30 mouse cellular contexts compared by ENCODE assay signal in the genomic region with DNA sequence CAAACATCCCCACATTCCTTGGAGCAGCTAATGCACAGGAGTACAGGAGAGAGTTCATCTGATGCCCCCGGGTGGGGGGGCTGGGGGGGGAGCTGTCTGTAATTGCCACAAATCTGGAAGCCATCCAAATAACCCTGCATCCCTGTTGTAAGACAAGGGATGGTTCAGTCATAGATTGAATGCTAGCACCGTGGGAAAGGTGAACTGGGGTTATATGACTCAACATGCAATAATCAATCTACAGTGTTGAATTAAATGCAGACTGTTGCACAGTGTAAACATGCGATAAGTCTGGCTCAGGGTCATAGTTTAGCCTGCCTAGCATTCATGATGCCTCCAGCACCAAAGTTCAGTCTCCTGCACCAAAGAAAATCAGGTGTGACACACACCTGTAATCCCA.
DNase-seq lines count a peak whose midpoint lies in the region; ATAC-seq and TF ChIP-seq lines count a peak whose summit lies in the region.
"Had no signal": no experiment of that assay in that cellular context is flagged by ENCODE, and none has a peak within 500 bp of the region (broad histone marks: within the 10 kb centered on the region; RNA-seq: fewer than 3 reads in every experiment).

No protein-coding gene starts in this region.

- no peak overlapping the region for H3K9ac ChIP-seq in liver, adult 2 months (ENCODE audit: low read depth, low read length)
- no peak overlapping the region for H3K9ac ChIP-seq in liver, embryonic 11.5 days (ENCODE audit: low read depth, low read length)
- H3K9ac ChIP-seq in intestine, embryonic 16.5 days (ENCODE audit: low read depth, low read length) = no peak overlapping the region
- H3K9ac ChIP-seq in stomach, embryonic 16.5 days (ENCODE audit: low read length) = no peak overlapping the region
- H3K9ac ChIP-seq: embryonic facial prominence, embryonic 13.5 days; heart, embryonic 12.5 days; hindbrain, embryonic 15.5 days; lung, embryonic 15.5 days; midbrain, embryonic 15.5 days had no signal

- no peak overlapping the region for H3K4me3 ChIP-seq in liver, adult 2 months (ENCODE audit: insufficient read depth, low read depth, low read length)
- no peak overlapping the region for H3K4me3 ChIP-seq in liver, embryonic 11.5 days (ENCODE audit: low read depth, low read length)
- H3K4me3 ChIP-seq in intestine, embryonic 16.5 days (ENCODE audit: low read length) = no peak overlapping the region
- no peak overlapping the region for H3K4me3 ChIP-seq in stomach, embryonic 16.5 days (replicated peaks; ENCODE audit: low read length)
- H3K4me3 ChIP-seq: embryonic facial prominence, embryonic 13.5 days; erythroblast, embryonic 14.5 days; heart, embryonic 12.5 days; hindbrain, embryonic 15.5 days; lung, embryonic 15.5 days; midbrain, embryonic 10.5 days; midbrain, embryonic 15.5 days had no signal

- H3K79me2 ChIP-seq in liver, adult 2 months (ENCODE audit: control insufficient read depth, insufficient read depth, low read length) = no peaks in the 10 kb centered on the region

- no peak for ATAC-seq in liver, embryonic 11.5 days (replicated peaks; ENCODE audit: low FRiP score)
- ATAC-seq in intestine, embryonic 16.5 days = peak; percentile 72; the same call in 1 of the 2 replicates
- ATAC-seq in stomach, embryonic 16.5 days (ENCODE audit: insufficient read depth, low FRiP score) = peak; percentile 69; the same call in 1 of the 2 replicates
- ATAC-seq: activated CD4-positive, CD25-positive, alpha-beta regulatory T cell, adult 4 months; inflammation-experienced regulatory T-cells, adult 6 months; midbrain, embryonic 15.5 days had no signal

- H3K36me3 ChIP-seq in liver, adult 2 months (ENCODE audit: control insufficient read depth, insufficient read depth, low read length) = no peaks in the 10 kb centered on the region
- H3K36me3 ChIP-seq in liver, embryonic 11.5 days (ENCODE audit: control insufficient read depth, insufficient read depth, low read length) = no peaks in the 10 kb centered on the region
- no peaks in the 10 kb centered on the region for H3K36me3 ChIP-seq in intestine, embryonic 16.5 days (ENCODE audit: control insufficient read depth, insufficient read depth, low read length)
- H3K36me3 ChIP-seq in stomach, embryonic 16.5 days (ENCODE audit: control insufficient read depth, insufficient read depth, low read length) = no peaks in the 10 kb centered on the region
- H3K36me3 ChIP-seq: embryonic facial prominence, embryonic 13.5 days; heart, embryonic 12.5 days; hindbrain, embryonic 15.5 days; lung, embryonic 15.5 days; midbrain, embryonic 10.5 days; midbrain, embryonic 15.5 days had no signal

- no peak overlapping the region for H3K27ac ChIP-seq in liver, adult 2 months (replicated peaks; ENCODE audit: insufficient read depth, low read depth, low read length)
- no peak overlapping the region for H3K27ac ChIP-seq in liver, embryonic 11.5 days (ENCODE audit: low read depth, low read length)
- no peak overlapping the region for H3K27ac ChIP-seq in intestine, embryonic 16.5 days (ENCODE audit: low read length)
- no peak overlapping the region for H3K27ac ChIP-seq in stomach, embryonic 16.5 days (ENCODE audit: low read length)
- H3K27ac ChIP-seq: embryonic facial prominence, embryonic 13.5 days; hindbrain, embryonic 15.5 days; kidney, postnatal 0 days; lung, embryonic 15.5 days; midbrain, embryonic 10.5 days; midbrain, embryonic 15.5 days had no signal

- DNase-seq in embryo, embryonic 11 days = peak; percentile 14
- DNase-seq in embryo, embryonic 10.5 days (ENCODE audit: low spot score) = no peak
- peak; percentile 12 for DNase-seq in liver, adult 2 months (ENCODE audit: extremely low read depth, low read depth, low spot score)
- no peak for DNase-seq in liver, embryonic 11.5 days (ENCODE audit: low spot score)
- no peak for DNase-seq in urinary bladder, postnatal 10 days (ENCODE audit: low spot score)
- no peak for DNase-seq in B cell, adult 2 months
- DNase-seq: adrenal gland, adult 2 months; adrenal gland, postnatal 36 days; cerebellum, adult 18-20 months; cerebellum, postnatal 14 days; gastrocnemius, postnatal 14 days; heart, adult 18-20 months; heart, postnatal 4 days; kidney, adult 8-10 months; layer of hippocampus, adult 9-11 months; liver; right cerebral cortex, postnatal 14 days; thymus, postnatal 4 days had no signal

- TF ChIP-seq CTCF in liver, adult 2 months (IDR thresholded peaks at IDR 0.05; ENCODE audit: low read depth, low read length) = no peak

- no peak overlapping the region for H3K4me2 ChIP-seq in liver, embryonic 11.5 days
- no peak overlapping the region for H3K4me2 ChIP-seq in intestine, embryonic 16.5 days (ENCODE audit: low read depth, low read length)
- no peak overlapping the region for H3K4me2 ChIP-seq in stomach, embryonic 16.5 days (ENCODE audit: low read depth, low read length)
- H3K4me2 ChIP-seq: embryonic facial prominence, embryonic 13.5 days; heart, embryonic 12.5 days; hindbrain, embryonic 15.5 days; lung, embryonic 15.5 days; midbrain, embryonic 15.5 days had no signal

- H3K9me3 ChIP-seq in liver, embryonic 11.5 days (ENCODE audit: control insufficient read depth, low read length) = no peaks in the 10 kb centered on the region
- H3K9me3 ChIP-seq in intestine, embryonic 16.5 days (ENCODE audit: control insufficient read depth, low read length) = no peaks in the 10 kb centered on the region
- no peaks in the 10 kb centered on the region for H3K9me3 ChIP-seq in stomach, embryonic 16.5 days (replicated peaks; ENCODE audit: control insufficient read depth, low read length)
- H3K9me3 ChIP-seq: embryonic facial prominence, embryonic 13.5 days; heart, embryonic 12.5 days; hindbrain, embryonic 15.5 days; lung, embryonic 15.5 days; midbrain, embryonic 10.5 days; midbrain, embryonic 15.5 days had no signal

- no peaks in the 10 kb centered on the region; the same call in 1 of the 2 replicates for H3K27me3 ChIP-seq in liver, adult 2 months (ENCODE audit: control insufficient read depth, insufficient read depth, low read length)
- no peaks in the 10 kb centered on the region for H3K27me3 ChIP-seq in liver, embryonic 11.5 days (replicated peaks; ENCODE audit: control insufficient read depth, insufficient read depth, low read length)
- H3K27me3 ChIP-seq in intestine, embryonic 16.5 days (replicated peaks; ENCODE audit: control insufficient read depth, insufficient read depth, low read length) = no peaks in the 10 kb centered on the region
- no peaks in the 10 kb centered on the region for H3K27me3 ChIP-seq in stomach, embryonic 16.5 days (ENCODE audit: control insufficient read depth, insufficient read depth, low read length)
- H3K27me3 ChIP-seq: heart, embryonic 12.5 days; hindbrain, embryonic 15.5 days; lung, embryonic 15.5 days; midbrain, embryonic 15.5 days had no signal

- no peaks in the 10 kb centered on the region for H3K4me1 ChIP-seq in liver, adult 2 months (ENCODE audit: control insufficient read depth, insufficient read depth, low read length)
- H3K4me1 ChIP-seq in liver, embryonic 11.5 days (replicated peaks; ENCODE audit: control insufficient read depth, insufficient read depth, low read length) = no peaks in the 10 kb centered on the region
- no peaks in the 10 kb centered on the region for H3K4me1 ChIP-seq in intestine, embryonic 16.5 days (ENCODE audit: control insufficient read depth, insufficient read depth, low read length)
- H3K4me1 ChIP-seq in stomach, embryonic 16.5 days (ENCODE audit: control insufficient read depth, insufficient read depth, low read length) = no peaks in the 10 kb centered on the region
- H3K4me1 ChIP-seq: heart, embryonic 12.5 days; lung, embryonic 15.5 days; midbrain, embryonic 15.5 days had no signal

- no peak for TF ChIP-seq POLR2A in liver, adult 2 months (IDR thresholded peaks at IDR 0.05; ENCODE audit: extremely low read depth, insufficient read depth, low read length)

- WGBS in liver, adult 2 months = 34% methylated on average over 3 of the region's 3 CpGs
- WGBS in liver, embryonic 11.5 days = 49% methylated on average over 3 of the region's 3 CpGs
- WGBS in intestine, embryonic 16.5 days = 25% methylated on average over 3 of the region's 3 CpGs
- WGBS in stomach, embryonic 16.5 days = 27% methylated on average over 3 of the region's 3 CpGs

Comparison
In these comparisons a context has a peak if more than half of its experiments do, and no peak if none do; other contexts are left out.
1. DNase-seq: peak in embryo, embryonic 11 days (single experiment) and liver, adult 2 months (single experiment); none in embryo, embryonic 10.5 days (single experiment), liver, embryonic 11.5 days (single experiment), urinary bladder, postnatal 10 days (single experiment) and B cell, adult 2 months (0 of 2).